Mouse (Mus musculus): Measurements from ENCODE around the gene Pdcd2.

DNA sequence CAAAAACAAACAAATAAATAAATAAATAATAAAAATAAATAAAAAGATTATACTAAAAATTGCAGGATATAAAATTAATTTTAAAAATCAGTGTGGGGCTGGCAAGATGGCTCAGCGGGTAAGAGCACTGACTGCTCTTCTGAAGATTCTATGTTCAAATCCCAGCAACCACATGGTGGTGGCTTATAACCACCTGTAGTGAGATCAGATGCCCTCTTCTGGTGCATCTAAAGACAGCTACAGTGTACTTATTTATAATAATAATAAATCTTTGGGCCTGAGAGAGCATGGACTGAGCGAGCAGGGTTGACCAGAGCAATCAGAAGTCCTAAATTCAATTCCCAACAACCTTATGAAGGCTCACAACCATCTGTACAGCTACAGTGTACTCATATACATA is 32.8 kb upstream of the Pdcd2 start:
- TF ChIP-seq CTCF (IDR thresholded peaks at IDR 0.05; ENCODE audit: control insufficient read depth, insufficient read depth, insufficient replicate concordance, low read depth, low read length) (no peak), POLR2A (IDR thresholded peaks at IDR 0.05; ENCODE audit: control insufficient read depth, low read depth, low read length) (no peak)
